Mouse (Mus musculus): ENCODE measurements around the gene Afap1l2. TPM values are rescaled to one million over a fixed set of nuclear protein-coding genes. Genes with fewer than 3 reads are reported as not detected.

Gene Afap1l2
- polyA plus RNA-seq, 1 experiment, result 17.3 TPM

- TF ChIP-seq EP300 (IDR thresholded peaks at IDR 0.05; ENCODE audit: insufficient read depth, low read depth, low read length) (no peak), CTCF (IDR thresholded peaks at IDR 0.05; ENCODE audit: low read depth, low read length) (no peak), POLR2A (IDR thresholded peaks at IDR 0.05; ENCODE audit: insufficient read depth, low read length) (no peak)
- no peak overlapping the region for H3K27ac ChIP-seq (ENCODE audit: insufficient read depth, low read length)
- peaks cover 1% of the 10 kb centered on the region for H3K4me1 ChIP-seq (ENCODE audit: control insufficient read depth, insufficient read depth, low read length)
- H3K36me3 ChIP-seq (ENCODE audit: control insufficient read depth, insufficient read depth, low read length, poor library complexity, severe bottlenecking), result no peaks in the 10 kb centered on the region
- no peaks in the 10 kb centered on the region for H3K9me3 ChIP-seq (replicated peaks; ENCODE audit: control insufficient read depth, insufficient read depth, low read length, poor library complexity, severe bottlenecking)
- no peak overlapping the region for H3K9ac ChIP-seq (ENCODE audit: low read depth, poor library complexity, severe bottlenecking)
- no peaks in the 10 kb centered on the region for H3K27me3 ChIP-seq (ENCODE audit: control insufficient read depth, insufficient read depth, low read length, poor library complexity, severe bottlenecking)
- H3K4me3 ChIP-seq (ENCODE audit: low read depth, low read length), result no peak overlapping the region
These were observed 68.2 kb downstream of the Afap1l2 start for GRCm38 (mm10) chr19:56939826-56940225.

- TF ChIP-seq CTCF (IDR thresholded peaks at IDR 0.05; ENCODE audit: low read depth, low read length) (no peak), POLR2A (IDR thresholded peaks at IDR 0.05; ENCODE audit: insufficient read depth, low read length) (no peak), EP300 (IDR thresholded peaks at IDR 0.05; ENCODE audit: insufficient read depth, low read depth, low read length) (no peak)
- no peaks in the 10 kb centered on the region for H3K9me3 ChIP-seq (replicated peaks; ENCODE audit: control insufficient read depth, insufficient read depth, low read length, poor library complexity, severe bottlenecking)
These were observed 70.1 kb downstream of the Afap1l2 start for GRCm38 (mm10) chr19:56937911-56938310.

GRCm38 (mm10) chr19:56936253-56936652, 71.8 kb downstream of the Afap1l2 start:
- no peak overlapping the region for H3K9ac ChIP-seq (ENCODE audit: low read depth, poor library complexity, severe bottlenecking)
- H3K27me3 ChIP-seq (ENCODE audit: control insufficient read depth, insufficient read depth, low read length, poor library complexity, severe bottlenecking), result no peaks in the 10 kb centered on the region
- no peaks in the 10 kb centered on the region for H3K4me1 ChIP-seq (ENCODE audit: control insufficient read depth, insufficient read depth, low read length)
- no peaks in the 10 kb centered on the region for H3K9me3 ChIP-seq (replicated peaks; ENCODE audit: control insufficient read depth, insufficient read depth, low read length, poor library complexity, severe bottlenecking)
- no peak overlapping the region for H3K4me3 ChIP-seq (ENCODE audit: low read depth, low read length)
- no peak overlapping the region for H3K27ac ChIP-seq (ENCODE audit: insufficient read depth, low read length)
- TF ChIP-seq POLR2A (IDR thresholded peaks at IDR 0.05; ENCODE audit: insufficient read depth, low read length), result no peak
- TF ChIP-seq EP300 (IDR thresholded peaks at IDR 0.05; ENCODE audit: insufficient read depth, low read depth, low read length), result no peak
- no peaks in the 10 kb centered on the region for H3K36me3 ChIP-seq (ENCODE audit: control insufficient read depth, insufficient read depth, low read length, poor library complexity, severe bottlenecking)

More at GRCm38 (mm10) chr19:56937911-56938310, 70.1 kb downstream of the Afap1l2 start:
- Histone ChIP-seq H3K27ac (ENCODE audit: insufficient read depth, low read length) (no peak overlapping the region), H3K27me3 (ENCODE audit: control insufficient read depth, insufficient read depth, low read length, poor library complexity, severe bottlenecking) (no peaks in the 10 kb centered on the region), H3K9ac (ENCODE audit: low read depth, poor library complexity, severe bottlenecking) (no peak overlapping the region), H3K36me3 (ENCODE audit: control insufficient read depth, insufficient read depth, low read length, poor library complexity, severe bottlenecking) (no peaks in the 10 kb centered on the region), H3K4me1 (ENCODE audit: control insufficient read depth, insufficient read depth, low read length) (no peaks in the 10 kb centered on the region), H3K4me3 (ENCODE audit: low read depth, low read length) (no peak overlapping the region)

GRCm38 (mm10) chr19:56935777-56936176, 72.3 kb downstream of the Afap1l2 start:
- H3K27me3 ChIP-seq (ENCODE audit: control insufficient read depth, insufficient read depth, low read length, poor library complexity, severe bottlenecking), result no peaks in the 10 kb centered on the region
- H3K4me1 ChIP-seq (ENCODE audit: control insufficient read depth, insufficient read depth, low read length), result no peaks in the 10 kb centered on the region
- H3K27ac ChIP-seq (ENCODE audit: insufficient read depth, low read length), result no peak overlapping the region
- H3K36me3 ChIP-seq (ENCODE audit: control insufficient read depth, insufficient read depth, low read length, poor library complexity, severe bottlenecking), result no peaks in the 10 kb centered on the region
- H3K4me3 ChIP-seq (ENCODE audit: low read depth, low read length), result no peak overlapping the region
- H3K9ac ChIP-seq (ENCODE audit: low read depth, poor library complexity, severe bottlenecking), result no peak overlapping the region
- H3K9me3 ChIP-seq (replicated peaks; ENCODE audit: control insufficient read depth, insufficient read depth, low read length, poor library complexity, severe bottlenecking), result no peaks in the 10 kb centered on the region
- TF ChIP-seq CTCF (IDR thresholded peaks at IDR 0.05; ENCODE audit: low read depth, low read length) (peak; percentile 53), POLR2A (IDR thresholded peaks at IDR 0.05; ENCODE audit: insufficient read depth, low read length) (no peak)

GRCm38 (mm10) chr19:56935111-56935510, 72.9 kb downstream of the Afap1l2 start:
- no peak overlapping the region for H3K27ac ChIP-seq (ENCODE audit: insufficient read depth, low read length)
- H3K9ac ChIP-seq (ENCODE audit: low read depth, poor library complexity, severe bottlenecking), result no peak overlapping the region
- no peaks in the 10 kb centered on the region for H3K4me1 ChIP-seq (ENCODE audit: control insufficient read depth, insufficient read depth, low read length)
- no peak overlapping the region for H3K4me3 ChIP-seq (ENCODE audit: low read depth, low read length)
- TF ChIP-seq CTCF (IDR thresholded peaks at IDR 0.05; ENCODE audit: low read depth, low read length), result no peak
- TF ChIP-seq POLR2A (IDR thresholded peaks at IDR 0.05; ENCODE audit: insufficient read depth, low read length), result no peak
- TF ChIP-seq EP300 (IDR thresholded peaks at IDR 0.05; ENCODE audit: insufficient read depth, low read depth, low read length), result no peak
- no peaks in the 10 kb centered on the region for H3K36me3 ChIP-seq (ENCODE audit: control insufficient read depth, insufficient read depth, low read length, poor library complexity, severe bottlenecking)
- no peaks in the 10 kb centered on the region for H3K27me3 ChIP-seq (ENCODE audit: control insufficient read depth, insufficient read depth, low read length, poor library complexity, severe bottlenecking)
- H3K9me3 ChIP-seq (replicated peaks; ENCODE audit: control insufficient read depth, insufficient read depth, low read length, poor library complexity, severe bottlenecking), result no peaks in the 10 kb centered on the region

- H3K4me1 ChIP-seq (ENCODE audit: control insufficient read depth, insufficient read depth, low read length), result peaks cover 2% of the 10 kb centered on the region
- no peaks in the 10 kb centered on the region for H3K9me3 ChIP-seq (replicated peaks; ENCODE audit: control insufficient read depth, insufficient read depth, low read length, poor library complexity, severe bottlenecking)
- no peak overlapping the region for H3K9ac ChIP-seq (ENCODE audit: low read depth, poor library complexity, severe bottlenecking)
- no peaks in the 10 kb centered on the region for H3K36me3 ChIP-seq (ENCODE audit: control insufficient read depth, insufficient read depth, low read length, poor library complexity, severe bottlenecking)
- H3K4me3 ChIP-seq (ENCODE audit: low read depth, low read length), result no peak overlapping the region
- H3K27ac ChIP-seq (ENCODE audit: insufficient read depth, low read length), result no peak overlapping the region
- H3K27me3 ChIP-seq (ENCODE audit: control insufficient read depth, insufficient read depth, low read length, poor library complexity, severe bottlenecking), result no peaks in the 10 kb centered on the region
- TF ChIP-seq CTCF (IDR thresholded peaks at IDR 0.05; ENCODE audit: low read depth, low read length), result no peak
- TF ChIP-seq POLR2A (IDR thresholded peaks at IDR 0.05; ENCODE audit: insufficient read depth, low read length), result no peak
- no peak for TF ChIP-seq EP300 (IDR thresholded peaks at IDR 0.05; ENCODE audit: insufficient read depth, low read depth, low read length)
These were observed 74.2 kb downstream of the Afap1l2 start for GRCm38 (mm10) chr19:56933800-56934199.

Measured in ES-Bruce4 (cell line).